Mouse (Mus musculus) cerebellum, postnatal 25 days (tissue): ENCODE data around the gene Llph.
"Not testable (repeated sequence)": the region's sequence is repeated elsewhere in the genome, so short reads cannot be mapped to it uniquely, and the experiment has no call there.

Source experiments
- DNase-seq, 2 experiments: peaks; one replicate each; pipeline ENCODE4 v3.0.0; 2021; ENCODE audit warnings: mixed read lengths in 2 of 2

Gene Llph

GRCm38 (mm10) chr10:120226871-120227661, at the start of gene Llph:
Llph (plus strand) TSS chr10:120227070.
- peak; percentile 83 to 89 for DNase-seq

GRCm38 (mm10) chr10:120182887-120183286, 44.0 kb upstream of the Llph start:
- no peak for DNase-seq

- DNase-seq, result no peak
Observed at GRCm38 (mm10) chr10:120183342-120183741, 43.5 kb upstream of the Llph start.

GRCm38 (mm10) chr10:120188513-120188912, 38.4 kb upstream of the Llph start:
- DNase-seq, result no peak

- no peak for DNase-seq
Observed at GRCm38 (mm10) chr10:120189276-120189675, 37.6 kb upstream of the Llph start.

- no peak for DNase-seq
Observed at GRCm38 (mm10) chr10:120189782-120190181, 37.1 kb upstream of the Llph start.

GRCm38 (mm10) chr10:120191165-120191564, 35.7 kb upstream of the Llph start:
- no peak for DNase-seq

GRCm38 (mm10) chr10:120192278-120192677, 34.6 kb upstream of the Llph start:
- no peak for DNase-seq

GRCm38 (mm10) chr10:120193255-120193654, 33.6 kb upstream of the Llph start:
- DNase-seq, result no peak

- no peak for DNase-seq
Observed at GRCm38 (mm10) chr10:120197061-120197835, 29.6 kb upstream of the Llph start.

- peak; percentile 19 to 21 for DNase-seq
Observed at GRCm38 (mm10) chr10:120201131-120201921, 25.5 kb upstream of the Llph start, which contains the start of gene Tmbim4. Tmbim4 (plus strand) TSS chr10:120201590.

- peak; percentile 72 to 86 for DNase-seq
Observed at GRCm38 (mm10) chr10:120201961-120202402, 24.9 kb upstream of the Llph start, which contains the start of gene Irak3. Irak3 (minus strand) TSS chr10:120202130.

- no peak for DNase-seq
Observed at GRCm38 (mm10) chr10:120202467-120203250, 24.2 kb upstream of the Llph start.

- no peak for DNase-seq
Observed at GRCm38 (mm10) chr10:120204591-120205210, 22.2 kb upstream of the Llph start.

- no peak for DNase-seq
Observed at GRCm38 (mm10) chr10:120208015-120208414, 18.9 kb upstream of the Llph start.

GRCm38 (mm10) chr10:120208575-120209538, 18.0 kb upstream of the Llph start:
- DNase-seq, result peak; percentile 87 to 94

GRCm38 (mm10) chr10:120209539-120209925, 17.3 kb upstream of the Llph start:
- no peak for DNase-seq

GRCm38 (mm10) chr10:120210096-120210495, 16.8 kb upstream of the Llph start:
- DNase-seq, result no peak

GRCm38 (mm10) chr10:120217099-120217498, 9.8 kb upstream of the Llph start:
- not testable (repeated sequence) for DNase-seq

- no peak for DNase-seq
Observed at GRCm38 (mm10) chr10:120218996-120219395, 7.9 kb upstream of the Llph start.
